8 mouse cellular contexts compared by ENCODE assay signal in genomic region chr3:149088621-149089128, GRCm38 (mm10).
DNase-seq lines count a peak whose midpoint lies in the region; ATAC-seq lines count a peak whose summit lies in the region.

No protein-coding gene starts in this region.

- H3K4me1 ChIP-seq in heart, embryonic 10.5 days, result peaks cover 28% of the 10 kb centered on the region
- H3K4me1 ChIP-seq in forebrain, embryonic 11.5 days (replicated peaks; ENCODE audit: control insufficient read depth, insufficient read depth, low read length), result peaks cover 17% of the 10 kb centered on the region; the same call in 1 of the 2 replicates
- peaks cover 7% of the 10 kb centered on the region for H3K4me1 ChIP-seq in intestine, embryonic 15.5 days (replicated peaks)

- H3K27ac ChIP-seq in heart, embryonic 10.5 days, result peak overlapping the region; percentile 84
- H3K27ac ChIP-seq in forebrain, embryonic 11.5 days (ENCODE audit: low read depth, low read length), result no peak overlapping the region
- no peak overlapping the region for H3K27ac ChIP-seq in intestine, embryonic 15.5 days

- no peaks in the 10 kb centered on the region for H3K36me3 ChIP-seq in heart, embryonic 10.5 days
- H3K36me3 ChIP-seq in forebrain, embryonic 11.5 days (ENCODE audit: control insufficient read depth, insufficient read depth, low read length), result no peaks in the 10 kb centered on the region
- H3K36me3 ChIP-seq in intestine, embryonic 15.5 days, result no peaks in the 10 kb centered on the region

- 6% methylated on average over 16 of the region's 16 CpGs for WGBS in heart, embryonic 10.5 days
- under 1% methylated on average over 16 of the region's 16 CpGs for WGBS in forebrain, embryonic 11.5 days
- WGBS in intestine, embryonic 15.5 days, result 18% methylated on average over 16 of the region's 16 CpGs

- H3K27me3 ChIP-seq in heart, embryonic 10.5 days (ENCODE audit: insufficient read depth, poor library complexity, severe bottlenecking), result no peaks in the 10 kb centered on the region
- H3K27me3 ChIP-seq in forebrain, embryonic 11.5 days (ENCODE audit: control insufficient read depth, insufficient read depth, low read length), result peaks cover 3% of the 10 kb centered on the region
- H3K27me3 ChIP-seq in intestine, embryonic 15.5 days (replicated peaks), result no peaks in the 10 kb centered on the region

- intact Hi-C loops in heart, postnatal 25 days (cut with DNase I), result no loop called here

- no peak for DNase-seq in heart, embryonic 10.5 days (ENCODE audit: low spot score)
- DNase-seq in heart, postnatal 25 days (ENCODE audit: low spot score), result no peak
- DNase-seq in forebrain, embryonic 11.5 days (ENCODE audit: low spot score), result peak; percentile 76
- DNase-seq in thymus, postnatal 25 days, result no peak
- no peak for DNase-seq in layer of hippocampus, adult 8-10 months (ENCODE audit: low spot score in 2 of 2)

- peak; percentile 83 for ATAC-seq in forebrain, embryonic 11.5 days (replicated peaks; ENCODE audit: low FRiP score)
- ATAC-seq in intestine, embryonic 15.5 days, result peak; percentile 31; the same call in 1 of the 2 replicates
- ATAC-seq in megakaryocyte-erythroid progenitor cell, adult 5-6 weeks (replicated peaks; ENCODE audit: low FRiP score, low TSS enrichment, poor library complexity, severe bottlenecking), result peak; percentile 82
- no peak for ATAC-seq in erythroblast, adult 5-6 weeks (replicated peaks; ENCODE audit: low FRiP score, poor library complexity, severe bottlenecking)

- no peaks in the 10 kb centered on the region for H3K9me3 ChIP-seq in heart, embryonic 10.5 days
- H3K9me3 ChIP-seq in forebrain, embryonic 11.5 days (ENCODE audit: control insufficient read depth, low read length), result no peaks in the 10 kb centered on the region
- H3K9me3 ChIP-seq in intestine, embryonic 15.5 days, result no peaks in the 10 kb centered on the region

- H3K4me2 ChIP-seq in forebrain, embryonic 11.5 days (ENCODE audit: low read depth, low read length, severe bottlenecking), result peak overlapping the region; percentile 61
- H3K4me2 ChIP-seq in intestine, embryonic 15.5 days (replicated peaks), result peak overlapping the region; percentile 52

- H3K9ac ChIP-seq in forebrain, embryonic 11.5 days (ENCODE audit: low read length), result peak overlapping the region; percentile 47
- H3K9ac ChIP-seq in intestine, embryonic 15.5 days, result no peak overlapping the region

- peak overlapping the region; percentile 53 for H3K4me3 ChIP-seq in heart, embryonic 10.5 days
- H3K4me3 ChIP-seq in forebrain, embryonic 11.5 days (ENCODE audit: low read depth, low read length), result peak overlapping the region; percentile 22
- H3K4me3 ChIP-seq in intestine, embryonic 15.5 days (replicated peaks), result peak overlapping the region; percentile 9; the same call in 1 of the 2 replicates
